ENCODE assay signal across 16 mouse cellular contexts in genomic region chr10:13249126-13249525, GRCm38 (mm10).
"Had no signal": no experiment of that assay in that cellular context is flagged by ENCODE, and none has a peak within 500 bp of the region (broad histone marks: within the 10 kb centered on the region; RNA-seq: fewer than 3 reads in every experiment).

No protein-coding gene starts in this region.

- H3K9me3 ChIP-seq: neural tube, embryonic 13.5 days; neural tube, embryonic 15.5 days; stomach, embryonic 15.5 days had no signal

- H3K36me3 ChIP-seq: neural tube, embryonic 15.5 days had no signal

- H3K4me2 ChIP-seq: neural tube, embryonic 13.5 days; neural tube, embryonic 15.5 days; stomach, embryonic 15.5 days had no signal

- H3K27me3 ChIP-seq: neural tube, embryonic 13.5 days; neural tube, embryonic 15.5 days; stomach, embryonic 15.5 days had no signal

- H3K4me1 ChIP-seq: neural tube, embryonic 13.5 days; neural tube, embryonic 15.5 days had no signal

- H3K9ac ChIP-seq: neural tube, embryonic 13.5 days; neural tube, embryonic 15.5 days; stomach, embryonic 15.5 days had no signal

- DNase-seq: retina, postnatal 1 day; right cerebral cortex, adult 18-20 months; right cerebral cortex, postnatal 14 days; right cerebral cortex, postnatal 25 days; right cerebral cortex, postnatal 4 days; spleen, adult 18-20 months; thymus, adult 18-20 months; thymus, adult 2 months; thymus, postnatal 14 days; thymus, postnatal 25 days; thymus, postnatal 36 days; thymus, postnatal 4 days had no signal

- H3K27ac ChIP-seq: neural tube, embryonic 13.5 days; neural tube, embryonic 15.5 days; stomach, embryonic 15.5 days; stomach, postnatal 0 days had no signal

- H3K4me3 ChIP-seq: neural tube, embryonic 13.5 days; neural tube, embryonic 15.5 days; stomach, embryonic 15.5 days had no signal
